Mouse (Mus musculus): ENCODE results near the gene Lhx5. TPM values are rescaled to one million over a fixed set of nuclear protein-coding genes. Genes with fewer than 3 reads are reported as not detected.

The Lhx5 gene
- polyA plus RNA-seq, 1 experiment from 2014 or later = 0.05 TPM

- WGBS = 47% methylated on average over 8 of the region's 8 CpGs
- H3K36me3 ChIP-seq = no peaks in the 10 kb centered on the region
- DNase-seq (ENCODE audit: low spot score) = no peak
- H3K27ac ChIP-seq = no peak overlapping the region
- H3K9me3 ChIP-seq = no peaks in the 10 kb centered on the region
- H3K27me3 ChIP-seq (ENCODE audit: insufficient read depth, poor library complexity, severe bottlenecking) = peaks cover 36% of the 10 kb centered on the region
- peak overlapping the region; percentile 30; the same call in 1 of the 2 replicates for H3K4me3 ChIP-seq
- H3K4me1 ChIP-seq = peaks cover 10% of the 10 kb centered on the region
Observed at GRCm38 (mm10) chr5:120475861-120476260, 44.4 kb downstream of the Lhx5 start.

GRCm38 (mm10) chr5:120476296-120476695 is 44.8 kb downstream of the Lhx5 start, which contains the start of gene Sds:
Gene Sds (plus strand): TSS chr5:120476526.
- peak within 1 kb of the TSS; percentile 30; the same call in 1 of the 2 replicates for H3K4me3 ChIP-seq
- no peaks in the 10 kb centered on the region for H3K9me3 ChIP-seq
- H3K27me3 ChIP-seq (ENCODE audit: insufficient read depth, poor library complexity, severe bottlenecking) = peaks cover 40% of the 10 kb centered on the region
- H3K4me1 ChIP-seq = peaks cover 14% of the 10 kb centered on the region
- 11% methylated on average over 13 of the region's 13 CpGs for WGBS
- H3K27ac ChIP-seq = no peak within 1 kb of the TSS
- no peak for DNase-seq (ENCODE audit: low spot score)
- H3K36me3 ChIP-seq = no peaks in the 10 kb centered on the region

- H3K27ac ChIP-seq = no peak overlapping the region
- no peak for DNase-seq (ENCODE audit: low spot score)
- peaks cover 35% of the 10 kb centered on the region for H3K27me3 ChIP-seq (ENCODE audit: insufficient read depth, poor library complexity, severe bottlenecking)
- H3K9me3 ChIP-seq = no peaks in the 10 kb centered on the region
- WGBS = 89% methylated on average over 5 of the region's 5 CpGs
- H3K36me3 ChIP-seq = no peaks in the 10 kb centered on the region
- no peak overlapping the region for H3K4me3 ChIP-seq
- H3K4me1 ChIP-seq = peaks cover 18% of the 10 kb centered on the region
Observed at GRCm38 (mm10) chr5:120477993-120478392, 46.5 kb downstream of the Lhx5 start.

- Histone ChIP-seq H3K27ac (no peak overlapping the region), H3K4me1 (peaks cover 23% of the 10 kb centered on the region), H3K4me3 (no peak overlapping the region), H3K9me3 (no peaks in the 10 kb centered on the region), H3K36me3 (peaks cover 9% of the 10 kb centered on the region), H3K27me3 (ENCODE audit: insufficient read depth, poor library complexity, severe bottlenecking) (peaks cover 35% of the 10 kb centered on the region)
- DNase-seq (ENCODE audit: low spot score) = no peak
- WGBS = 65% methylated on average over 4 of the region's 4 CpGs
Observed at GRCm38 (mm10) chr5:120479538-120479937, 48.0 kb downstream of the Lhx5 start.

GRCm38 (mm10) chr5:120481205-120481604 is 49.7 kb downstream of the Lhx5 start:
- Histone ChIP-seq H3K27ac (no peak overlapping the region), H3K4me1 (peaks cover 21% of the 10 kb centered on the region), H3K27me3 (ENCODE audit: insufficient read depth, poor library complexity, severe bottlenecking) (peaks cover 27% of the 10 kb centered on the region), H3K4me3 (no peak overlapping the region), H3K9me3 (no peaks in the 10 kb centered on the region), H3K36me3 (peaks cover 25% of the 10 kb centered on the region)
- 68% methylated on average over 9 of the region's 9 CpGs for WGBS
- no peak for DNase-seq (ENCODE audit: low spot score)

GRCm38 (mm10) chr5:120483399-120483798 is 51.9 kb downstream of the Lhx5 start:
- H3K9me3 ChIP-seq = no peaks in the 10 kb centered on the region
- peaks cover 14% of the 10 kb centered on the region for H3K4me1 ChIP-seq
- H3K27me3 ChIP-seq (ENCODE audit: insufficient read depth, poor library complexity, severe bottlenecking) = peaks cover 14% of the 10 kb centered on the region; the same call in 1 of the 2 replicates
- no peak for DNase-seq (ENCODE audit: low spot score)
- WGBS = 82% methylated on average over 19 of the region's 19 CpGs
- no peak overlapping the region for H3K4me3 ChIP-seq
- peaks cover 47% of the 10 kb centered on the region for H3K36me3 ChIP-seq
- no peak overlapping the region for H3K27ac ChIP-seq

- WGBS = 78% methylated on average over 8 of the region's 8 CpGs
- Histone ChIP-seq H3K36me3 (peaks cover 64% of the 10 kb centered on the region), H3K27me3 (ENCODE audit: insufficient read depth, poor library complexity, severe bottlenecking) (no peaks in the 10 kb centered on the region), H3K9me3 (no peaks in the 10 kb centered on the region), H3K4me3 (no peak overlapping the region), H3K27ac (no peak overlapping the region), H3K4me1 (peaks cover 18% of the 10 kb centered on the region)
- no peak for DNase-seq (ENCODE audit: low spot score)
Observed at GRCm38 (mm10) chr5:120487844-120488243, 56.3 kb downstream of the Lhx5 start.

GRCm38 (mm10) chr5:120490679-120491192 is 59.2 kb downstream of the Lhx5 start:
- Histone ChIP-seq H3K36me3 (peaks cover 72% of the 10 kb centered on the region), H3K27me3 (ENCODE audit: insufficient read depth, poor library complexity, severe bottlenecking) (no peaks in the 10 kb centered on the region), H3K27ac (peak overlapping the region; percentile 77), H3K4me1 (peaks cover 17% of the 10 kb centered on the region), H3K4me3 (no peak overlapping the region), H3K9me3 (no peaks in the 10 kb centered on the region)
- no peak for DNase-seq (ENCODE audit: low spot score)
- WGBS = 67% methylated on average over 8 of the region's 8 CpGs

Other genes starting within 250 kb of the Lhx5 start
- 7.5 and 7.7 TPM in 2 replicates for gene Sdsl, start 41.1 kb downstream of the Lhx5 start, polyA plus RNA-seq (2016; fragmentation: Nextera tagmentation; extraction: Ambion mirVana)
- 0.16 and 0.23 TPM in 2 replicates for gene Sds, start 44.8 kb downstream of the Lhx5 start, polyA plus RNA-seq (2016; fragmentation: Nextera tagmentation; extraction: Ambion mirVana)
- gene Plbd2, start 71.9 kb downstream of the Lhx5 start, polyA plus RNA-seq (2016; fragmentation: Nextera tagmentation; extraction: Ambion mirVana) = 43.9 and 46.6 TPM in 2 replicates
- 4.2 and 5.9 TPM in 2 replicates for gene Slc8b1, start 79.5 kb downstream of the Lhx5 start, polyA plus RNA-seq (2016; fragmentation: Nextera tagmentation; extraction: Ambion mirVana)
- 13.0 and 21.7 TPM in 2 replicates for gene Tpcn1, start 157.0 kb downstream of the Lhx5 start, polyA plus RNA-seq (2016; fragmentation: Nextera tagmentation; extraction: Ambion mirVana)
- gene Iqcd, start 157.3 kb downstream of the Lhx5 start, polyA plus RNA-seq (2016; fragmentation: Nextera tagmentation; extraction: Ambion mirVana) = 0.15 and 0.24 TPM in 2 replicates
- 11.0 and 11.2 TPM in 2 replicates for gene Rita1, start 180.9 kb downstream of the Lhx5 start, polyA plus RNA-seq (2016; fragmentation: Nextera tagmentation; extraction: Ambion mirVana)
- gene Ddx54, start 181.0 kb downstream of the Lhx5 start, polyA plus RNA-seq (2016; fragmentation: Nextera tagmentation; extraction: Ambion mirVana) = 47.1 and 49.4 TPM in 2 replicates
- 0.39 TPM in 1 of 2 replicates, not detected in the other for gene Cfap73, start 202.5 kb downstream of the Lhx5 start, polyA plus RNA-seq (2016; fragmentation: Nextera tagmentation; extraction: Ambion mirVana)
- gene Rasal1, start 217.1 kb downstream of the Lhx5 start, polyA plus RNA-seq (2016; fragmentation: Nextera tagmentation; extraction: Ambion mirVana) = 0.16 and 0.60 TPM in 2 replicates